Mouse (Mus musculus): Measurements from ENCODE around the gene Napepld. TPM values are rescaled to one million over a fixed set of nuclear protein-coding genes. Genes with fewer than 3 reads are reported as not detected.
"Not testable (repeated sequence)": the region's sequence is repeated elsewhere in the genome, so short reads cannot be mapped to it uniquely, and the experiment has no call there.

Gene Napepld
- 1 to 10 TPM; 2.0 to 3.9 (median 2.6) TPM for polyA plus RNA-seq (2017; shearing (Covaris generic))

DNA sequence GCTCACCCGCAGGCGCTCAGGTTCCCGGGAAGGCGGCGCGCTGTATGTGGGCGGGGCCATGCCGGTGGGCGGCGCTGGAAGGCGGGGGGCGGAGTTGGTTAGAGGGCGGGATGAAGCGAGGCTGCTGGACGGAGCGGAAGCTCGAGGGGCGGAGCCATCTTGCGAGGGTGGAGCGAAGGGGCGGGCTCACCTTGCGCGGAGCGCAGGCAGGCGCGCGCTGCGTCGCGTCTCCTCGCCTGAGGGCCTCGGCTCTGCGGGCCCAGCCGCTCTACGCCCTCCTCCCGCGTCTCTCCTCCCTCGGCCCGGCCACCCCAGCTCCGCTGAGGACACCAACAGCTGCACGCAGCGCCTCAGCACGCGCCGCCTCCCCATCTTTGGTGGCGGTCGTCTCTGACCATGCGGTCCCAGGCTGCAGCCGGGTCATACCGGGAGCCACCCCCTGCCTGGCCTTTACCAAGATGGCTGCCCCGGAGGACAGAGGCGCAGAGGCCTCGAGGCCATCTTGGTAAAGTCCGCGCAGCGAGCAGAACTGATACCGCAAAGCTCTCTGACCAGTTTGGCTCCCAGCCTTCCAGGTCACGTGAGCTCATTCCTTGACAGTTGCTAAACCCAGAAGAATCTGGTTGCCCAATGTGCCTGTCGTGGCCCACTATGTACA, at the start of gene Napepld:
Napepld (minus strand) TSS at position 46 of the 658 bp plus-strand sequence.
- ATAC-seq: peak; percentile 96

GRCm38 (mm10) chr5:21745966-21746365, 44.8 kb upstream of the Napepld start:
- ATAC-seq: no peak

- no peak for ATAC-seq
These were observed 43.5 kb upstream of the Napepld start for GRCm38 (mm10) chr5:21744651-21745050.

- no peak for ATAC-seq
These were observed 42.4 kb upstream of the Napepld start for GRCm38 (mm10) chr5:21743606-21744005.

GRCm38 (mm10) chr5:21739881-21740280, 38.7 kb upstream of the Napepld start:
- ATAC-seq: no peak

GRCm38 (mm10) chr5:21739120-21739519, 37.9 kb upstream of the Napepld start:
- ATAC-seq: no peak

GRCm38 (mm10) chr5:21737620-21738019, 36.4 kb upstream of the Napepld start:
- peak; percentile 0 for ATAC-seq

DNA sequence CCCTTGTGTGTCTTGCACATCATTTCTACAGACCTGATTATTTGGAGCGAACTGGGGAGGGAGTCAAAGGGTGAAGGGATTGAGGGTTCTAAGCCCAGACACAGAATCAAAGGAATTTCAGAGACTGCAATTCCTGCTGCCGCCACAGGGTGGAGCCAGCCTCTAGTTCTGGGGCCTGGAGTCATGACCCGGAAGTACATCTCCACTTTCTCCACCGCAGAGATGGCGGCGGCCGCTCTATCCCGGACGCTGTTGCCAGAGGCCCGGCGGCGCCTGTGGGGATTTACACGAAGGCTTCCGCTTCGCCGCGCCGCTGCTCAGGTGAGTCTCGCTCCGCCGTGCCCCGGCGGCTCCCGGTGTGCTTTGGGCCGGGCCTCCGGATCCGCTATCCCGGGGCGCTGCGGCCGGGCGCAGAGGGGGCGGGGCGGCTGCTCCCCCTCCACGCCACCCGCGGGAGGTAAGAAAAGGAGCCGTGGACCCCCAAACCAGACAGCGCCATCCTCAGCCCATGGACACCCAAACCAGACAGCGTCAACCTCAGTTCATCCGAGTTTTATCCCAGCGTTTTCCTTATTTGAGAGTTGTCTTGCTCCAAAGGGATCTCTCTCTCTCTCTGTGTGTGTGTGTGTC, 35.9 kb upstream of the Napepld start, which contains the start of gene Pmpcb:
Pmpcb (plus strand) TSS at position 186 of the 630 bp plus-strand sequence.
- peak; percentile 86 for ATAC-seq

- ATAC-seq: no peak
These were observed 34.9 kb upstream of the Napepld start for GRCm38 (mm10) chr5:21736046-21736445.

GRCm38 (mm10) chr5:21735584-21735983, 34.4 kb upstream of the Napepld start:
- ATAC-seq: peak; percentile 67

GRCm38 (mm10) chr5:21735100-21735499, 33.9 kb upstream of the Napepld start:
- no peak for ATAC-seq

GRCm38 (mm10) chr5:21732930-21733329, 31.7 kb upstream of the Napepld start:
- no peak for ATAC-seq

GRCm38 (mm10) chr5:21732177-21732911, 31.1 kb upstream of the Napepld start:
- ATAC-seq: no peak

- no peak for ATAC-seq
These were observed 27.9 kb upstream of the Napepld start for GRCm38 (mm10) chr5:21729107-21729506.

GRCm38 (mm10) chr5:21724872-21725271, 23.7 kb upstream of the Napepld start:
- no peak for ATAC-seq

DNA sequence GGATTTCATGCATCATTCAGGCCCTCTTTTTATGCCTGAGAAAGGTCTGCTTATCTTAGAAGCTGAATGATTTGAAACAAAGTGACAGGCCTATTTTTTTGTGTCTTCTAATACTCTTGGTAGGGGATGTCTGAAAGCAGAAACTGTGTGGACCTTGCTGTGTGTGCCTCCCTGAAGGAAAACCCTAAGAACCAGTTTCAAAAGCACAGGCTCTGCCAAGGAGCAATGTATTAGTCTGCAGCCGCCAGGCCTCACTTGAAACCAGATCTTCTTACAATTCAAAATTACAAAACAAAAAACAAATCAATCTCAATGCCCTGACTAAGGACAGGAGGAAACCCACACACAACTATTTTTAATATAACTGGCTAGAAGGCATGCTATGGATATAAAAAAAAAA, 23.2 kb upstream of the Napepld start:
- no peak for ATAC-seq

DNA sequence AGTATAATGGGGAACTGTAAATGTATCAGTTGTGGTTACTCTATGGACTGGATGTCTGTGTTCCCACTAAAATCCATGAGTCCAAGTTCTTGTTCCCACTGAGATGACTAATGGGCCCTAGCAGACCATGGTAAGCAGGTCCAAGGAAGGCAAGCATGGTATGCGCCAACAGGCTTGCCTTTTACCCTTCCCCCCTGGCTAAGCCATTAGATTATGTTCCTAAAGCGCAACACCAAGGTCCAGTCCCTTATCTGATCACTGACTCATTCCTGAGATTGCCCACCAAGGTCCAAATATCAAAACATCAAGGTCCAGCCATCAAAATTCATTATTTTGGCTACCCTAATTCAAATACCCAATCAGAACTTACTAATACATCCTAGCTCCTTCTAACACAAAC, 18.0 kb upstream of the Napepld start:
- no peak for ATAC-seq

DNA sequence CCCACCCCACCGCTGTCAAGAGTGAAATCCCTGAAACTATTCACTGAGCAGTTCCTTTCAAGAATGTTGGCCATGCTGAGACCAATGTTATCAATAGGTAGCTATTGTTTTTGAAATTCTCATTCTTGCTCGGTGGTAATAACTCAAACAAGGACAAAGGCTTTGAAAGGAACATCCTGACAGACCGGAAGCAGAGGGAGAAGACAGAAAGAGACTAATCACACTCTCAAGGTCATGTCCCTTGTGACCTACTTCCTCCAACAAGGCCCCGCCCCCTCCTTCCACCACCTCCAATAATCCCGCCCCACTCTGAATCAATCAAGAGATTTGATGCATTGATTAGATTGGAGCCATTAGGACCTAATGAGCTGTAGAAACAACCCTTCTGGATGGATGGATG, 17.4 kb upstream of the Napepld start:
- ATAC-seq: no peak

- no peak for ATAC-seq
These were observed 16.0 kb upstream of the Napepld start for GRCm38 (mm10) chr5:21717165-21717715.

DNA sequence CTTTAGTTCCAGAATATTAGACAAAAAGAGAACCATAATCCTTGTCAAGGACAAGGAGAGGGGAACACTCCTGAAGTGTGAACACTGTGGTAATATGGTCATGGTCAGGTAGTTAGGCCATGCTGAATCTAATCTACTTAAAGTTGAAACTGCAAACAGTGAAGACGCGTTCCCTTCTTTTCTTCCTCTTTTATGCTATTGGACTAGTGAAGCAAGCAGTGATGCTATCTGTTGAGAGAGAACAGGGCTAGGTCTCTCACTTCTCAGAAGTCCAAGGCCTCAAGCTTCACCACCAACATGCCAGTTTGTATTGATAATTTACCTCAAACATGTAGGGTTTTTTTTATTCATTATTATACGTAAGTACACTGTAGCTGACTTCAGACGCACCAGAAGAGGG, 13.3 kb upstream of the Napepld start:
- no peak for ATAC-seq

DNA sequence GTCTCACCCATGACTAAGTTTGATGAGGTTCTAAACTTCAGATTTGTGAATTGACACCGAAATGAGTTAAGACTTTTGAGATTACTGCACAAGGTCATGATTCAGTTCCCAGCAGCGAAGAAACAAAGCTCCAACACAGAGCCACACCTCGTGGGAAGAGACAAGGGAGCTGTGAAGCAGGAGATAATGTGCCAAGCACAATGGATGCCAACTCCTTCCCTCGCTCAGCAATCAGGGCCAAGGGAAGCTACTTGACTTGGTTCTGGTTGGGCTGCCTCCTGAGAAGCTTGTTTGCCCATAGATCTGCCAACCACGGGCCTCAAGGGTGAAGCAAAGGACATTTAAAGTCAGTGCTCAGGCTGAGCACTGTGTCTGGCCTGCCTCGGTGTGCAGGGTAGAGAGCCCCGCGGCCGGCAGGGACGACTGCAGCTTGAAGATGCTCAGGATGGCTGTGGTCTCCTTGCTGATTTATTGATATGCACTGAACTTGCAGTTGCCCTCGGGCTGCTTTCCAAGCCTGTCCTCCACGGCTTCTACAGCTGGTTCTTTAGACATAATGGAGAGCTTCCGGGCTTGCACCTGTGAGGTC, 11.0 kb upstream of the Napepld start:
- no peak for ATAC-seq

DNA sequence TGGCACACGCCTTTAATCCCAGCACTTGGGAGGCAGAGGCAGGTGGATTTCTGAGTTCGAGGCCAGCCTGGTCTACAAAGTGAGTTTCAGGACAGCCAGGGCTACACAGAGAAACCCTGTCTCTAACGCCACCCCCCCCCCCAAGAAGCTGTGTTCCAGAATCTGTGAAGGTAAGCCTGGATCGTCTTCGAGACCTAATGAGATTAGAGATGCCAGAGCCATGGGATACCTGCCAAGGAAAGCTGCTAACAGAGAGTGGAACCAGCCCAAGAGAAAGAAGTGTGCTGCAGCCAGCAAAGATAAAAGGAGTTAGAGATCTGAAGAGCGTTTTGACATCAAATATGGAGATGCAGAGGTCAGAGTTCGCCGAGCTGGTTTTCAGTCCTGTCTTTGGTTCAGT, 6.8 kb upstream of the Napepld start:
- ATAC-seq: not testable (repeated sequence)

DNA sequence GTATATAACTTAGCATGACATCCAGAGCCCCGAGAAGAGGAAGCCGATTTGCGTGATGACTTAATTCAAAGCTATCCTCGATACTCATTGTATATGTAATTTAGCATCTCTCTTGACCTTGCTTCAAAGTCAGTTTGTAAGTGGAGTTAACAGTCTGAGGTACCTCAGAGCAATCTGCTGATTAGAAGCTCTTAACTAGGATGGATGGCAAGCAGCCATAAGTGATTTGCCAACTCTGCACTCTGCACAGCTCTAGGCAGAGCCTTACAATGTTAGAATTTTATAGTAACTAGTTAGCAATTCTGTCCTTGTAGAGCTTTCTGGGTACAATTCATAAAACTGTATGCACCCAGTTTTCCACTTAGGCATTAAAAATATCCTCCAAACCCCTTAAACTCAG, 5.3 kb upstream of the Napepld start:
- ATAC-seq: no peak
